Mouse (Mus musculus) kidney, adult 2 months (tissue): Measurements from ENCODE around the gene Kpna7.

ENCODE experiments used
- CTCF ChIP-seq: fragments of 200-500 bp; conservative IDR thresholded peaks from 2 replicates; pipeline ENCODE4 v1.5.1; 2011; ENCODE audit warnings: low read depth, mild to moderate bottlenecking, control low read depth, low read length, moderate library complexity, mixed read lengths; ENCODE audit not compliant: insufficient read depth, insufficient read length
- POLR2A ChIP-seq: fragments of 200-500 bp; IDR thresholded peaks from one replicate; pipeline ENCODE4 v1.6.1; 2011; ENCODE audit warnings: low read depth, low read length, control low read depth

GRCm38 (mm10) chr5:144948002-144948401 is 135.8 kb downstream of the Kpna7 start:
- no peak for TF ChIP-seq POLR2A
- TF ChIP-seq CTCF, result no peak
